26 mouse cellular contexts compared by ENCODE assay signal in genomic region chr11:33974341-33975040, GRCm38 (mm10). TPM values are rescaled to one million over a fixed set of nuclear protein-coding genes. Genes with fewer than 3 reads are reported as not detected.
DNase-seq lines count a peak whose midpoint lies in the region; ATAC-seq and TF ChIP-seq lines count a peak whose summit lies in the region.
"Had no signal": no experiment of that assay in that cellular context is flagged by ENCODE, and none has a peak within 500 bp of the region (broad histone marks: within the 10 kb centered on the region; RNA-seq: fewer than 3 reads in every experiment).

No protein-coding gene starts in this region.

- H3K27ac ChIP-seq in hindbrain, embryonic 15.5 days (replicated peaks), result no peak overlapping the region
- no peak overlapping the region for H3K27ac ChIP-seq in hindbrain, embryonic 14.5 days
- H3K27ac ChIP-seq in lung, embryonic 14.5 days (ENCODE audit: low read depth), result no peak overlapping the region
- H3K27ac ChIP-seq: embryonic facial prominence, embryonic 15.5 days; heart, adult 2 months; heart, embryonic 13.5 days; hindbrain, embryonic 12.5 days; layer of hippocampus, adult 2 months; liver, embryonic 15.5 days had no signal

- H3K27me3 ChIP-seq in hindbrain, embryonic 15.5 days, result no peaks in the 10 kb centered on the region
- no peaks in the 10 kb centered on the region for H3K27me3 ChIP-seq in hindbrain, embryonic 14.5 days (ENCODE audit: control insufficient read depth, insufficient read depth, low read length)
- H3K27me3 ChIP-seq in lung, embryonic 14.5 days (ENCODE audit: insufficient read depth, low read length), result no peaks in the 10 kb centered on the region
- H3K27me3 ChIP-seq: embryonic facial prominence, embryonic 15.5 days; heart, embryonic 13.5 days; hindbrain, embryonic 12.5 days; liver, embryonic 15.5 days had no signal

- no peaks in the 10 kb centered on the region for H3K36me3 ChIP-seq in hindbrain, embryonic 15.5 days
- no peaks in the 10 kb centered on the region for H3K36me3 ChIP-seq in hindbrain, embryonic 14.5 days (replicated peaks; ENCODE audit: control insufficient read depth, insufficient read depth)
- H3K36me3 ChIP-seq in lung, embryonic 14.5 days (ENCODE audit: insufficient read depth), result no peaks in the 10 kb centered on the region
- H3K36me3 ChIP-seq: embryonic facial prominence, embryonic 15.5 days; heart, embryonic 13.5 days; hindbrain, embryonic 12.5 days; liver, embryonic 15.5 days had no signal

- intact Hi-C loops in gastrocnemius, postnatal 14 days (cut with DNase I; ENCODE audit: low total_unique reads), result no loop called here

- peak; percentile 4 for DNase-seq in cerebellum, adult 8-10 months
- no peak for DNase-seq in hindbrain, embryonic 14.5 days (ENCODE audit: low spot score)
- peak; percentile 32 for DNase-seq in lung, embryonic 14.5 days
- no peak for DNase-seq in lung, postnatal 10 days
- DNase-seq in cerebellum, postnatal 14 days, result peak; percentile 71 to 77
- DNase-seq in gastrocnemius, postnatal 14 days, result no peak
- DNase-seq: adrenal gland, postnatal 14 days; embryo, embryonic 11 days; gastrocnemius, postnatal 36 days; heart, adult 2 months; heart, postnatal 14 days; liver; right cerebral cortex, postnatal 14 days; spleen, adult 18-20 months; thymus, postnatal 25 days had no signal

- H3K4me1 ChIP-seq in hindbrain, embryonic 15.5 days (replicated peaks), result 0 out of 2 replicates have a peak, but pooled peaks cover 4% of the 10 kb centered on the region
- 0 out of 2 replicates have a peak, but pooled peaks cover 6% of the 10 kb centered on the region for H3K4me1 ChIP-seq in hindbrain, embryonic 14.5 days (replicated peaks; ENCODE audit: control insufficient read depth, insufficient read depth, low read length)
- H3K4me1 ChIP-seq in lung, embryonic 14.5 days (ENCODE audit: insufficient read depth), result no peaks in the 10 kb centered on the region
- H3K4me1 ChIP-seq: hindbrain, embryonic 12.5 days; liver, embryonic 15.5 days had no signal

- TF ChIP-seq CTCF in lung, embryonic 14.5 days (IDR thresholded peaks at IDR 0.05; ENCODE audit: low read depth), result no peak

- no peak overlapping the region for H3K4me2 ChIP-seq in hindbrain, embryonic 15.5 days
- H3K4me2 ChIP-seq in hindbrain, embryonic 14.5 days (replicated peaks), result no peak overlapping the region
- no peak overlapping the region for H3K4me2 ChIP-seq in lung, embryonic 14.5 days
- H3K4me2 ChIP-seq: embryonic facial prominence, embryonic 15.5 days; heart, embryonic 13.5 days; hindbrain, embryonic 12.5 days; liver, embryonic 15.5 days; midbrain, embryonic 11.5 days had no signal

- no peak overlapping the region for H3K9ac ChIP-seq in hindbrain, embryonic 15.5 days
- no peak overlapping the region for H3K9ac ChIP-seq in hindbrain, embryonic 14.5 days
- H3K9ac ChIP-seq in lung, embryonic 14.5 days, result no peak overlapping the region
- H3K9ac ChIP-seq: embryonic facial prominence, embryonic 15.5 days; heart, embryonic 13.5 days; hindbrain, embryonic 12.5 days; liver, embryonic 15.5 days had no signal

- no peak for ATAC-seq in cerebellum, adult (ENCODE audit: insufficient number of reproducible peaks, low FRiP score, low TSS enrichment)
- ATAC-seq in hindbrain, embryonic 15.5 days (ENCODE audit: low FRiP score, low read depth), result peak; percentile 23; the same call in 1 of the 2 replicates
- no peak; the same call in 1 of the 2 replicates for ATAC-seq in hindbrain, embryonic 14.5 days (ENCODE audit: low FRiP score)
- no peak for ATAC-seq in lung, embryonic 14.5 days (ENCODE audit: insufficient read depth)

- no peak overlapping the region for H3K4me3 ChIP-seq in hindbrain, embryonic 15.5 days
- no peak overlapping the region for H3K4me3 ChIP-seq in hindbrain, embryonic 14.5 days (replicated peaks; ENCODE audit: low read length)
- H3K4me3 ChIP-seq in lung, embryonic 14.5 days (ENCODE audit: low read depth, low read length), result no peak overlapping the region
- H3K4me3 ChIP-seq: embryonic facial prominence, embryonic 15.5 days; heart, adult 2 months; heart, embryonic 13.5 days; hindbrain, embryonic 12.5 days; layer of hippocampus, adult 2 months; liver, embryonic 15.5 days had no signal

- WGBS in hindbrain, embryonic 15.5 days, result 71% methylated on average over 14 of the region's 14 CpGs
- WGBS in hindbrain, embryonic 14.5 days, result 78% methylated on average over 14 of the region's 14 CpGs
- 44% methylated on average over 14 of the region's 14 CpGs for WGBS in lung, embryonic 14.5 days

- H3K9me3 ChIP-seq in hindbrain, embryonic 15.5 days, result no peaks in the 10 kb centered on the region
- H3K9me3 ChIP-seq in hindbrain, embryonic 14.5 days (ENCODE audit: control insufficient read depth, low read length), result no peaks in the 10 kb centered on the region
- no peaks in the 10 kb centered on the region for H3K9me3 ChIP-seq in lung, embryonic 14.5 days (ENCODE audit: low read depth, low read length)
- H3K9me3 ChIP-seq: embryonic facial prominence, embryonic 15.5 days; heart, embryonic 13.5 days; hindbrain, embryonic 12.5 days; liver, embryonic 15.5 days had no signal

RNA-seq across cellular contexts. Expression of gene Kcnmb1, which starts 11.7 kb away (rescaled TPM):
- 0.25 and 0.28 TPM in 2 replicates for polyA plus RNA-seq in hindbrain, embryonic 15.5 days (2015; fragmentation: Nextera tagmentation; extraction: Ambion mirVana)
- 0.18 and 0.25 TPM in 2 replicates for polyA plus RNA-seq in hindbrain, embryonic 14.5 days (2014; fragmentation: Nextera tagmentation; extraction: Ambion mirVana)
- polyA plus RNA-seq in lung, embryonic 14.5 days (2014; fragmentation: Nextera tagmentation; extraction: Ambion mirVana), result 1.3 and 1.7 TPM in 2 replicates
- under 1 TPM; 0.13 to 0.29 TPM for total RNA-seq in gastrocnemius, postnatal 14 days (2021)
- total RNA-seq: megakaryocyte progenitor cell, adult 5-6 weeks; monocyte, adult 5-6 weeks; neutrophil, adult 5-6 weeks had no signal
- polyA plus RNA-seq: liver, embryonic 15.5 days had no signal

RNA-seq across cellular contexts. Expression of gene Kcnip1, which starts 18.5 kb away (rescaled TPM):
- polyA plus RNA-seq in hindbrain, embryonic 15.5 days (2015; fragmentation: Nextera tagmentation; extraction: Ambion mirVana), result 107 and 130 TPM in 2 replicates
- polyA plus RNA-seq in hindbrain, embryonic 14.5 days (2014; fragmentation: Nextera tagmentation; extraction: Ambion mirVana), result 110 and 126 TPM in 2 replicates
- 0.42 and 0.62 TPM in 2 replicates for polyA plus RNA-seq in lung, embryonic 14.5 days (2014; fragmentation: Nextera tagmentation; extraction: Ambion mirVana)
- under 1 TPM in 1 of 2 experiments, not detected in 1; 0.20 TPM for total RNA-seq in gastrocnemius, postnatal 14 days (2021)
- total RNA-seq: gastrocnemius, postnatal 36 days; heart, postnatal 14 days; megakaryocyte progenitor cell, adult 5-6 weeks; monocyte, adult 5-6 weeks; neutrophil, adult 5-6 weeks had no signal

Comparison
In these comparisons a context has a peak if more than half of its experiments do, and no peak if none do; other contexts are left out.
1. DNase-seq: peak in cerebellum, adult 8-10 months (single experiment), lung, embryonic 14.5 days (single experiment) and cerebellum, postnatal 14 days (2 of 2); none in hindbrain, embryonic 14.5 days (single experiment), lung, postnatal 10 days (single experiment) and gastrocnemius, postnatal 14 days (single experiment).
2. RNA of gene Kcnip1, which starts 18.5 kb away (polyA plus RNA-seq): 107 to 130 TPM in hindbrain, embryonic 15.5 days and 110 to 126 TPM in hindbrain, embryonic 14.5 days; 0.42 to 0.62 TPM in lung, embryonic 14.5 days; every median in the first group is over 10 times any median in the second.